Mouse (Mus musculus): ENCODE measurements around the gene Gm609. TPM values are rescaled to one million over a fixed set of nuclear protein-coding genes. Genes with fewer than 3 reads are reported as not detected.

Gm609 gene
- polyA plus RNA-seq, 1 experiment from 2014 or later = not detected

DNA sequence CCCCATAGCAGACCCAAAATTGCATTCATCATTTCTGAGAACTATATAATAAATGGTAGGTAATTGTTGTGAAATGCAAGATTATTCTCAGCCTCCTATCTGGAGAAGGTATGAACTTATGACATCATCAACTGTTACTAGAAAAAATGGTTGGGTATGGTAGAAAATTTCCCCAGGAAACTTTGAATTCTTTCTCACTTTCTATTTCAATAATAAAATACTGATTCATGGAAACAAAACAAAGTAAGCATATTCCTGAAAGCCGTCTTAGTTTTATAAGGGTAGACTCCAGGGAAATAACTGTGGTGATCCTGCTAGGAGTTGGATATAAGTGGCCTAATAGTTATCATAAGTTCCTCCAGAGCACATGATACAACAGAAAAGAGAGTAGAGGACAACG, 103.7 kb downstream of the Gm609 start:
- Histone ChIP-seq H3K27ac (ENCODE audit: low read depth, low read length) (no peak overlapping the region), H3K4me3 (ENCODE audit: low read depth, low read length) (no peak overlapping the region), H3K27me3 (ENCODE audit: control insufficient read depth, insufficient read depth, low read length) (no peaks in the 10 kb centered on the region), H3K4me1 (ENCODE audit: control insufficient read depth, insufficient read depth, low read length) (no peaks in the 10 kb centered on the region), H3K9ac (ENCODE audit: low read length) (no peak overlapping the region), H3K9me3 (ENCODE audit: control insufficient read depth, low read length) (no peaks in the 10 kb centered on the region), H3K36me3 (ENCODE audit: control insufficient read depth, insufficient read depth, low read length) (no peaks in the 10 kb centered on the region), H3K4me2 (ENCODE audit: low read depth) (no peak overlapping the region)
- WGBS = 89% methylated on average over 2 of the region's 2 CpGs
- DNase-seq (ENCODE audit: low spot score) = no peak
- ATAC-seq (ENCODE audit: insufficient read depth, low FRiP score, low TSS enrichment) = no peak

GRCm38 (mm10) chr16:45381811-45382210, 111.0 kb downstream of the Gm609 start:
- Histone ChIP-seq H3K27ac (ENCODE audit: low read depth, low read length) (no peak overlapping the region), H3K9ac (ENCODE audit: low read length) (no peak overlapping the region), H3K4me2 (ENCODE audit: low read depth) (no peak overlapping the region), H3K9me3 (ENCODE audit: control insufficient read depth, low read length) (no peaks in the 10 kb centered on the region), H3K4me3 (ENCODE audit: low read depth, low read length) (no peak overlapping the region), H3K4me1 (ENCODE audit: control insufficient read depth, insufficient read depth, low read length) (no peaks in the 10 kb centered on the region), H3K27me3 (ENCODE audit: control insufficient read depth, insufficient read depth, low read length) (no peaks in the 10 kb centered on the region), H3K36me3 (ENCODE audit: control insufficient read depth, insufficient read depth, low read length) (no peaks in the 10 kb centered on the region)
- WGBS = 71% methylated on average over 3 of the region's 3 CpGs
- DNase-seq (ENCODE audit: low spot score) (no peak), ATAC-seq (ENCODE audit: insufficient read depth, low FRiP score, low TSS enrichment) (no peak)

DNA sequence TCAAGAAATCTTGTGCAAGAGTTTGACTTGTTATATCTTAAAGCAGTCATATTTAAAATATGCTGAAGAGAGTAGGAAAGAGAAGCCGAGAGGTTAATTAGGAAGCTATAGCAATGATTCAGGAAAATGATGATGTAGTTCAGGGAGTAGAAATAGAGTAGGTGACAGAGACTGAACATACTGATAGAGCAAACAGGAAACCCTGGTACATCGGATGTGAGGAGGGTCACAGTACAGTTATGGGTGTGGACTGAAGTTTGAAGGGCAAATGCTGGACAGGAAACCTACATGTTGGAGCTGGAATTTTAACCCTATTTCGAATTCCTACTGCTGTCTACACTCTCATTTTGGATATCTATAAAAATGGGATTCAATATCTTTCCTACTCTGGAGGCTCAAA, 113.8 kb downstream of the Gm609 start:
- Histone ChIP-seq H3K4me1 (ENCODE audit: control insufficient read depth, insufficient read depth, low read length) (no peaks in the 10 kb centered on the region), H3K4me2 (ENCODE audit: low read depth) (no peak overlapping the region), H3K9ac (ENCODE audit: low read length) (no peak overlapping the region), H3K27ac (ENCODE audit: low read depth, low read length) (no peak overlapping the region), H3K36me3 (ENCODE audit: control insufficient read depth, insufficient read depth, low read length) (no peaks in the 10 kb centered on the region), H3K27me3 (ENCODE audit: control insufficient read depth, insufficient read depth, low read length) (no peaks in the 10 kb centered on the region), H3K4me3 (ENCODE audit: low read depth, low read length) (no peak overlapping the region), H3K9me3 (ENCODE audit: control insufficient read depth, low read length) (no peaks in the 10 kb centered on the region)
- ATAC-seq (ENCODE audit: insufficient read depth, low FRiP score, low TSS enrichment) (no peak), DNase-seq (ENCODE audit: low spot score) (no peak)
- WGBS = 82% methylated on average over 3 of the region's 3 CpGs

DNA sequence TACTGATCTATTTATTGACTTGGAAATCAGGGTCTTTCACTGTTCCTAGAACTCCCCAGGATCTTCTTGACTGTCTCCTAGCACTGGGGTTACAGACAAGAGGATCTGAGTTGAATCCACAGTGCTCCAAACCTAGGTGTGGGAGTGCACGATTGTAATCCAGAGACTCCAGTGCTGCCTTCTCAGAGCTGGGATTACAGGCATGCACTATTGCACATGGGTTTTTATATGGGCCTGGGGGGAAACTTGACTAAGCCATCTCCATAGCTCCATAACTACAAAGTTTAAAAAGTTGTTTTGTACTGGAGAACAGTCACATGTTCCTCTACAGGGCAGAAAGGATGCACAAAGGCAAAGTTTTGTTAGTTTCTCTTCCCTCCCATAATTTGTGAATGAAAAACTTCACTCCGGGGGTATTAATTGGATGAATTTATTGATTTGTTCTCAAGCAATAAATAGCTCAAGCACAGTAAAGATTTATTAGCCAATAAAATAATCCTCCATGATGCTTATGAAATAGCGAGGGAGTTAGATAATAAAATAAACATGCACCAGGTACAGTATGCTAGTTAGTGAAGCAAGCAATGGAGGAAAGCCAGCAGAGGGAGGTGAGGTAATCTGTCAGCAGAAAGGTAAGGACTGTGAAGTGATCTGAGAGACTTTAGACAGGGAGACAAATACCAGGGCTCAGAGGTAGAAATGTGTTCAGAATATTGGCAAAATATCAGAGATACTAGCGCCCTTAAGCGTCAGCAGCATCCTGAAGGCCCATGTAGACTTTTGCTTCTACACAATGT, 114.4 kb downstream of the Gm609 start:
- no peak overlapping the region for H3K4me3 ChIP-seq (ENCODE audit: low read depth, low read length)
- no peak overlapping the region for H3K4me2 ChIP-seq (ENCODE audit: low read depth)
- H3K36me3 ChIP-seq (ENCODE audit: control insufficient read depth, insufficient read depth, low read length) = no peaks in the 10 kb centered on the region
- ATAC-seq (ENCODE audit: insufficient read depth, low FRiP score, low TSS enrichment) = no peak
- no peaks in the 10 kb centered on the region for H3K9me3 ChIP-seq (ENCODE audit: control insufficient read depth, low read length)
- H3K9ac ChIP-seq (ENCODE audit: low read length) = no peak overlapping the region
- WGBS = 90% methylated on average over 5 of the region's 5 CpGs
- no peaks in the 10 kb centered on the region for H3K27me3 ChIP-seq (ENCODE audit: control insufficient read depth, insufficient read depth, low read length)
- no peak overlapping the region for H3K27ac ChIP-seq (ENCODE audit: low read depth, low read length)
- no peaks in the 10 kb centered on the region for H3K4me1 ChIP-seq (ENCODE audit: control insufficient read depth, insufficient read depth, low read length)
- no peak for DNase-seq (ENCODE audit: low spot score)

- ATAC-seq (ENCODE audit: insufficient read depth, low FRiP score, low TSS enrichment) (no peak), DNase-seq (ENCODE audit: low spot score) (no peak)
- 84% methylated on average over 4 of the region's 4 CpGs for WGBS
- no peaks in the 10 kb centered on the region for H3K36me3 ChIP-seq (ENCODE audit: control insufficient read depth, insufficient read depth, low read length)
- H3K4me1 ChIP-seq (ENCODE audit: control insufficient read depth, insufficient read depth, low read length) = no peaks in the 10 kb centered on the region
- H3K9me3 ChIP-seq (ENCODE audit: control insufficient read depth, low read length) = no peaks in the 10 kb centered on the region
- H3K4me3 ChIP-seq (ENCODE audit: low read depth, low read length) = no peak overlapping the region
- H3K9ac ChIP-seq (ENCODE audit: low read length) = no peak overlapping the region
- no peak overlapping the region for H3K4me2 ChIP-seq (ENCODE audit: low read depth)
- H3K27ac ChIP-seq (ENCODE audit: low read depth, low read length) = no peak overlapping the region
- no peaks in the 10 kb centered on the region for H3K27me3 ChIP-seq (ENCODE audit: control insufficient read depth, insufficient read depth, low read length)
Measured at GRCm38 (mm10) chr16:45377332-45377731, 115.4 kb downstream of the Gm609 start.

GRCm38 (mm10) chr16:45376812-45377211, 116.0 kb downstream of the Gm609 start:
- H3K4me1 ChIP-seq (ENCODE audit: control insufficient read depth, insufficient read depth, low read length) = no peaks in the 10 kb centered on the region
- H3K36me3 ChIP-seq (ENCODE audit: control insufficient read depth, insufficient read depth, low read length) = no peaks in the 10 kb centered on the region
- 50% methylated on average over 2 of the region's 2 CpGs for WGBS
- ATAC-seq (ENCODE audit: insufficient read depth, low FRiP score, low TSS enrichment) = no peak
- no peak overlapping the region for H3K27ac ChIP-seq (ENCODE audit: low read depth, low read length)
- no peak overlapping the region for H3K4me3 ChIP-seq (ENCODE audit: low read depth, low read length)
- no peaks in the 10 kb centered on the region for H3K27me3 ChIP-seq (ENCODE audit: control insufficient read depth, insufficient read depth, low read length)
- no peak overlapping the region for H3K9ac ChIP-seq (ENCODE audit: low read length)
- DNase-seq (ENCODE audit: low spot score) = no peak
- no peaks in the 10 kb centered on the region for H3K9me3 ChIP-seq (ENCODE audit: control insufficient read depth, low read length)
- H3K4me2 ChIP-seq (ENCODE audit: low read depth) = no peak overlapping the region

DNA sequence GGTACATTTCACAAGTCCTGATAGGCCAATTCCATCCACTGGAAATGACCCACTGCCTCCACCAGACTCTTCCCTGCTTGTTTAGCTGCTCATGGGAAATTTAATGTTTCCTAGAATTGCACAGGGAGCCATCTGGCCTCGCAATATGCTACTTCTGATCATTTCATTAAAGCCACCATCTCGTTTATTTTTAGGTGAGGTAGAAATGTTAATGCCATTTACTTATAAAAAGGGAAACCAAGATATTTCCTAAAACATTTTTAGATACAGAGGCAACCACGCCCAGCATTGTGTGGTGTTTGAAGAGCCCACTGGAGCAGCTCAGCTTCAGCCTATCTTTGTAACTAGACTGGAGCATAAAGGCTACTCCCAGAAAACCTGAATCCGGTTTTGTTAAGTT, 116.5 kb downstream of the Gm609 start:
- no peak for ATAC-seq (ENCODE audit: insufficient read depth, low FRiP score, low TSS enrichment)
- Histone ChIP-seq H3K27ac (ENCODE audit: low read depth, low read length) (no peak overlapping the region), H3K36me3 (ENCODE audit: control insufficient read depth, insufficient read depth, low read length) (no peaks in the 10 kb centered on the region), H3K4me2 (ENCODE audit: low read depth) (no peak overlapping the region), H3K9me3 (ENCODE audit: control insufficient read depth, low read length) (no peaks in the 10 kb centered on the region), H3K4me3 (ENCODE audit: low read depth, low read length) (no peak overlapping the region), H3K4me1 (ENCODE audit: control insufficient read depth, insufficient read depth, low read length) (no peaks in the 10 kb centered on the region), H3K9ac (ENCODE audit: low read length) (no peak overlapping the region), H3K27me3 (ENCODE audit: control insufficient read depth, insufficient read depth, low read length) (no peaks in the 10 kb centered on the region)
- DNase-seq (ENCODE audit: low spot score) = no peak
- WGBS = 86% methylated on average over 4 of the region's 4 CpGs

- no peaks in the 10 kb centered on the region for H3K27me3 ChIP-seq (ENCODE audit: control insufficient read depth, insufficient read depth, low read length)
- ATAC-seq (ENCODE audit: insufficient read depth, low FRiP score, low TSS enrichment) (no peak), DNase-seq (ENCODE audit: low spot score) (no peak)
- H3K4me2 ChIP-seq (ENCODE audit: low read depth) = no peak overlapping the region
- H3K9me3 ChIP-seq (ENCODE audit: control insufficient read depth, low read length) = no peaks in the 10 kb centered on the region
- no peak overlapping the region for H3K4me3 ChIP-seq (ENCODE audit: low read depth, low read length)
- H3K4me1 ChIP-seq (ENCODE audit: control insufficient read depth, insufficient read depth, low read length) = no peaks in the 10 kb centered on the region
- no peak overlapping the region for H3K9ac ChIP-seq (ENCODE audit: low read length)
- H3K27ac ChIP-seq (ENCODE audit: low read depth, low read length) = no peak overlapping the region
- no peaks in the 10 kb centered on the region for H3K36me3 ChIP-seq (ENCODE audit: control insufficient read depth, insufficient read depth, low read length)
- 76% methylated on average over 2 of the region's 2 CpGs for WGBS
Measured at GRCm38 (mm10) chr16:45375506-45376225, 117.1 kb downstream of the Gm609 start.

DNA sequence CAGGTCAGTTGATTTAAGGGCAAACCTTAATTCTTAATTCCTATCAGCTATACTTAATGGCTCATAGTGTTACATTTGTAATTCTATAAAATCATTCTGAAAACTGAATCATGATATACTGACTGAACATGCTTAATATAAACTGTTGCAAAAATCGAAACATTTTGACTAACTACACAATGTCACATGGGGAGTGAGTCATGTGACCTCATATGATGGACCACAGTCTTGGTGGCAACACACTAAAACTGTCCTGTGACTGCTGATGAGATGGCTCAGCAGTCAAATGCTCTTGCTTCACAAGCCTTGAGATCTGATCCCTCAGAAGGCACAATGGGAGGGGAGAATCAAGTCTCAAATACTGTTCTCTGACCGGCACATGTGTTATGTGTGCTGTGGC, 118.7 kb downstream of the Gm609 start:
- 83% methylated on average over 2 of the region's 2 CpGs for WGBS
- no peaks in the 10 kb centered on the region for H3K9me3 ChIP-seq (ENCODE audit: control insufficient read depth, low read length)
- DNase-seq (ENCODE audit: low spot score) = no peak
- H3K4me1 ChIP-seq (ENCODE audit: control insufficient read depth, insufficient read depth, low read length) = no peaks in the 10 kb centered on the region
- no peak overlapping the region for H3K4me2 ChIP-seq (ENCODE audit: low read depth)
- ATAC-seq (ENCODE audit: insufficient read depth, low FRiP score, low TSS enrichment) = no peak
- no peak overlapping the region for H3K9ac ChIP-seq (ENCODE audit: low read length)
- no peak overlapping the region for H3K27ac ChIP-seq (ENCODE audit: low read depth, low read length)
- H3K36me3 ChIP-seq (ENCODE audit: control insufficient read depth, insufficient read depth, low read length) = no peaks in the 10 kb centered on the region
- H3K27me3 ChIP-seq (ENCODE audit: control insufficient read depth, insufficient read depth, low read length) = no peaks in the 10 kb centered on the region
- no peak overlapping the region for H3K4me3 ChIP-seq (ENCODE audit: low read depth, low read length)

Data from neural tube, embryonic 11.5 days (tissue).